Mouse (Mus musculus) adrenal gland, adult (tissue): ENCODE data around the gene Ppp1cc.
"Not testable (repeated sequence)": the region's sequence is repeated elsewhere in the genome, so short reads cannot be mapped to it uniquely, and the experiment has no call there.

Experiments
- DNase-seq, 2 experiments: peaks; one replicate each; pipeline ENCODE4 v3.0.0; 2022 to 2023; ENCODE audit warnings: low spot score in 1 of 2; ENCODE audit not compliant: inconsistent age in 2 of 2

The Ppp1cc gene

DNA sequence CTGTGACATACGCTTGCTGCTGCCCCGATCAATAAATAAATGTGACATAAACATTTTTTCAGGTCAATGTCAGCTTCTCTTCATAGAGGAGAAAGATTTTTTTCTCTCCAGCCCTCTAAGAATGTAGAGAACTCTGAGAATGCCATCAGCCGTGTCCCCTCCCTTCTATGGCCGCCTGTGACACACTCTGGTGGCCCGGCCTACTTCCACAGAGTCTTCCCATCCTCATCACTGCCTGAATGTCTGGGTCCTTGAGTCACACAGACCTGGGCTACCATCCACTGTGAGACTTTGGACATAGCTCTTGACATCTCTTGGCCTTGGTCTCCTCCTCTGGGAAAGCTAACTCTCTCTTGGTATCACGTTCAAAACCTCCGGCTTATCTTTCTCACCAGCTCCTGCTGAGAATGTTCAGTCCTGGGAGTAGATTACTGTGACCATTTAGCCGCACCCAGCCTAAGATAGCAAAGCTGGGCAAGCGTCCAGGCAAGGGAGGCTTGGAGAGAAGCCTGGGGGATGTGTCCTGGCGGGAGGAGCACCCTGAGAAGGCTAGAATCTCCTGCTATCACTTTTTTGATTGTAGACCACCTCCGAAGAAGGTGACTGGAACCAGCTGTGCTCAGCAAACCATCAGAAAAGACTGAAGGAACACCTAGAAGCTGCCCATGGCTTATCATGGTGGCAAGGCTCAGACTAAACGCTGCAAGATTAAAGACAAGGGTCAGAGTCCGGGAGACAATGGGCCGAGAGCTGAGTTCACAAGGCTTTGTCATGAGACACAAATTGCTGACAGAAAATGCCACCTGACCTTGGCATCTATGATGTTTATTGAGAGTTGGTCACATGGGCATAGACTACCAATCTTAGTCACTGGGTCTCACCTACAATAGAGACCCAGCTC, 21.3 kb upstream of the Ppp1cc start:
- peak; percentile 47 to 65 for DNase-seq

- DNase-seq, result no peak
These were observed 19.2 kb upstream of the Ppp1cc start for GRCm38 (mm10) chr5:122138856-122139255.

- not testable (repeated sequence) for DNase-seq
These were observed 18.3 kb upstream of the Ppp1cc start for GRCm38 (mm10) chr5:122139771-122140170.

- no peak for DNase-seq
These were observed 17.4 kb upstream of the Ppp1cc start, which contains the start of gene Ccdc63 for GRCm38 (mm10) chr5:122140723-122141122. Gene Ccdc63 (minus strand): TSS chr5:122140823.

- peak in 1 of 2 experiments; percentile 67 for DNase-seq
These were observed 15.7 kb upstream of the Ppp1cc start for GRCm38 (mm10) chr5:122142230-122142992.

DNA sequence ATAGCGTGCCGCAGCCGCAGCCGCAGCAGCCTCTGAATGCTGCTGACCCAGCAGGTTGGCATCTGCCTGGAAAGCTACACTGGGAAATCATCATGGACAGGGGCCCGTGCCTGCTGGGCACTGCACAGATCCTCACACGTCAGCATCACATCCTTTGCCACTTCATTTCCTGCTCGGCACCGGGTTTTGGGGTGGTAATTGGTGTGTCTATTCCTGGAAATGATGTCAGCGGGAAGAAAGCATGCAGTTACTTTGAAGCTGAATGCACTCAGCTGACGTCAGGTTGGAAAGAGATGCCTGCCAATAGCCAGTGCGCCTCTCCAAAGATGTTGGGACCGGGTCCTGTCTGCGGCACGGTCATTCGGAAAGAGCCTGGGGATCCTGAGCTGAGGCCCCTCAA, 14.5 kb upstream of the Ppp1cc start:
- DNase-seq, result peak in 1 of 2 experiments; percentile 50

GRCm38 (mm10) chr5:122144825-122145224, 13.3 kb upstream of the Ppp1cc start:
- DNase-seq, result peak in 1 of 2 experiments; percentile 36

DNA sequence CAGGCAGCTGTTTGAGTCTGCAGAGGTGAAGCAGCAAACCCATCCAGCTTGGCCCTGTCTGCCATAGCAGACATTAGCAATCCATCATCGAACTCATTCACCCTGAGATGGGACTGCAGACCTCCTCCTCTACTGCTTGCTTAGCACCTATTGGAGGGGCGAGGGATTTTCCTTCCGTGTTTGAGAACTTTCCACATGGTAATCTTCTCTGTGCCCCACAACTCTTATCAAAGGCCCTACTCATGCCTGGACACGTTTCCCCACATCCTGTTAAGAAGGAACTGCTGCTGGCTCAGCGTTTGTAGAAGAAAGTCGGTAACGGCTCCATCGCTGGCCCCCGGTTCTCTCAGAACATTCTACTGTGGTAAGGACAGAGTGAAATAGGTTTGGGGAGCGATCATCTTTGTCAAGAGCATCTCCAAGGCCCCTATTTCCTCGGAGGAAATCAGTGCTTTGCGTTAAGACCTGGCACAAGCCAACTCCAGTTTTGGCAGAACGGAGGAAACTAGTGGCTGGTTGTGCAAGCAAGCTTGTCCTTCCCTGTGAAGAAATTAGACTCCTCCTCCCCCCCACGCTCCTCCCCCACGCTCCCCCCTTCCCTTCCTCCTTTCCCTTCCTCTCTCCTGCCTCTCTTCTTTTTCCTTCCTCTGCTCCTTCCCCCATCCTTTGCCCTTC, 12.6 kb upstream of the Ppp1cc start:
- peak in 1 of 2 experiments; percentile 77 for DNase-seq

GRCm38 (mm10) chr5:122146056-122146580, 12.0 kb upstream of the Ppp1cc start:
- DNase-seq, result peak in 1 of 2 experiments; percentile 78

GRCm38 (mm10) chr5:122146609-122147008, 11.5 kb upstream of the Ppp1cc start:
- no peak for DNase-seq

- no peak for DNase-seq
These were observed 10.0 kb upstream of the Ppp1cc start for GRCm38 (mm10) chr5:122148107-122148506.

GRCm38 (mm10) chr5:122149259-122149658, 8.8 kb upstream of the Ppp1cc start:
- DNase-seq, result no peak

DNA sequence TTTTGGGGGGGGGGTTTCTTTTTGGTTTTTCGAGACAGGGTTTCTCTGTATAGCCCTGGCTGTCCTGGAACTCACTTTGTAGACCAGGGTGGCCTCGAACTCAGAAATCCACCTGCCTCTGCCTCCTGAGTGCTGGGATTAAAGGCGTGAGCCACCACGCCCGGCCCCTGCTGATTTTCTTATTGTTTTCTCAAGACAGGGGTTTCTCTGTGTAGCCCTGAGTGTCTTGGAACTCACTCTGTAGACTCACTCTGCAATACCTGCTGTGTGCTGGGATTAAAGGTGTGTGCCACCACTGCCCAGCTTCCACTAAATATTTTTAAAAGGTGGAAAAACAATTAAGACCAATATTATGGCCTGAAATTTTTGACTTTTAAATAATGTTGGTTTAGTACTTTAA, 5.6 kb upstream of the Ppp1cc start:
- not testable (repeated sequence) for DNase-seq

GRCm38 (mm10) chr5:122154006-122154405, 4.1 kb upstream of the Ppp1cc start:
- no peak for DNase-seq

- DNase-seq, result peak in 1 of 2 experiments; percentile 41
These were observed 3.3 kb upstream of the Ppp1cc start for GRCm38 (mm10) chr5:122154782-122155181.

GRCm38 (mm10) chr5:122155613-122156012, 2.5 kb upstream of the Ppp1cc start:
- no peak for DNase-seq

GRCm38 (mm10) chr5:122156486-122156885, 1.6 kb upstream of the Ppp1cc start:
- peak in 1 of 2 experiments; percentile 39 for DNase-seq

- peak; percentile 51 to 84 for DNase-seq
These were observed 758 bp downstream of the Ppp1cc start for GRCm38 (mm10) chr5:122158557-122159515.

DNA sequence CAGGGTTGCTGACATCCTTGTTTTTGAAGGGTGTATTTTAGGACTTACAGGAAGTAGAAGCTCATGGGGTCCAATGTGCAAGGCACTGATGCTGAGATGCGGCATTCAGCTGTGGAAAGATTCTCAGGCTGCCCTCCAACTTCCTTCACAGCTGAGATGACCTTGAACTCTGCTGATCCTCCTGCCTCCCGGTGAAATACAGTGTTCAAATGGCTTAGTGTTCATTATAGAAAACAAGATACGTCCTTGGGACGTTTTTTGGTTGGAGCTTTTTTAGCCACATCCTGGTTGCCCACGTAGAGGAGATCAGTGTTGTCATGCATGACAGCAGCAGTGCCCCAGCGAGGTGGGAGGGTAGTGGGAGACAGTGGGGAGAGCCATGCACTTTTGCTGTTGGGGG, 5.1 kb downstream of the Ppp1cc start:
- peak in 1 of 2 experiments; percentile 77 for DNase-seq

DNA sequence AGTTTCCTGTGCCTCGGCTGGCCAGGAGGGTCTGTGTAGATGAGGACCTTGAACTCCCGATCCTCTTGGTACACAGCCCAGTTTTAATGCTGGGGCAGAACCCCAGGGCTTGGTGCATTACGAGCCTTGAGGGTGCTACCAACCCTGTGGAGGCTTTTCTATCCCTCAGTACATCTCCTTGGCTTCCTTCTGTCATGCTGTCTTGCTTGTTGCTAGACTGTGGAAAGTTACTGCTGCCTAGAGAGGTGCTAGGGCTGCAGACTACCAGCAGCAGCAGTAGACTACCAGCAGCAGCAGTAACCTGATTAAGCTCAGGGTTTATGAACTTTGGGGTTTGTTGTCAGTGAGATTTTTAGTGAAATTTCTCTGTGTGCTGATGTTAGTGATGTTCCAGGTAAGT, 5.9 kb downstream of the Ppp1cc start:
- peak in 1 of 2 experiments; percentile 63 for DNase-seq
